Mouse (Mus musculus) small intestine, adult 2 months (tissue): ENCODE measurements around the gene Olfm1.

Experiments used
- CTCF ChIP-seq: fragments of 200-500 bp; IDR thresholded peaks from 2 replicates; pipeline ENCODE4 v1.5.1; 2012; ENCODE audit warnings: low read depth, mild to moderate bottlenecking, control low read depth, inconsistent platforms, low read length, moderate library complexity, mixed read lengths; ENCODE audit not compliant: insufficient replicate concordance, insufficient read length; ENCODE audit errors: extremely low read depth
- POLR2A ChIP-seq: fragments of 200-500 bp; IDR thresholded peaks from 2 replicates; pipeline ENCODE4 v1.6.1; 2012; ENCODE audit warnings: low read depth, mild to moderate bottlenecking, control low read depth, inconsistent platforms, low read length, moderate library complexity

DNA sequence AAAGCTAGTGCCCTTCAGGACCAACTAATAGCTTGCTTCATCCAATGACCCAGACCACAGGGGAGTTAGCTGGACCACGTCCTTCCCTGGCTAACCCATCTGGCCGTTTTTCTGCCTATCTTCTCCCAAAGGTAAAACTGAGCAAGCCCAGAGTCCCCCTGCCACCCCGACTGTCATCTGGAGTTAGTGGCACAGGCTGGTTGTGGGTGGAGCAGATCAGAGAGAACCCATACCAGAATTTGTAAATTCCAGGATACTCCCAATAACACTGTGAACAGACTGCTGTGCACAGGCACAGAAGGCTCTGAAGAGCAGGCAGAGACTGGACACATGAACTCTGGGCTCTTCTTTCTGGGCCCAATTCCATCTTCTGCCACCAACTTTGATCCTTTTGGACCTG lies 82.6 kb downstream of the Olfm1 start:
- TF ChIP-seq CTCF, result no peak
- no peak for TF ChIP-seq POLR2A
